Mouse (Mus musculus) forebrain, postnatal 0 days (tissue): ENCODE measurements around the gene Timm13. TPM values are rescaled to one million over a fixed set of nuclear protein-coding genes. Genes with fewer than 3 reads are reported as not detected.

Experiments
- ATAC-seq: fragments of 200-750 bp; cut with Nextera tagmentation; 2 replicates; pipeline ENCODE4 v1.8.0; 2017; ENCODE audit warnings: mild to moderate bottlenecking, moderate library complexity
- DNase-seq: peaks from one replicate; pipeline ENCODE4 v3.0.0-alpha.2; 2015
- H3K27ac ChIP-seq: fragments of 300-500 bp; sonication (generic); 2 replicates; pipeline ENCODE4 v1.5.1; 2014; ENCODE audit warnings: low read depth, mild to moderate bottlenecking, antibody characterized with exemption, low read length, moderate library complexity, mixed read lengths
- H3K27me3 ChIP-seq: fragments of 300-500 bp; sonication (generic); 2 replicates; pipeline ENCODE4 v1.6.1; 2014; ENCODE audit warnings: mild to moderate bottlenecking, low read length, mixed read lengths; ENCODE audit not compliant: insufficient read depth
- H3K36me3 ChIP-seq: fragments of 300-500 bp; sonication (generic); 2 replicates; pipeline ENCODE4 v1.6.1; 2014; ENCODE audit warnings: mild to moderate bottlenecking, moderate library complexity; ENCODE audit not compliant: insufficient read depth
- H3K4me1 ChIP-seq: fragments of 300-500 bp; sonication (generic); 2 replicates; pipeline ENCODE4 v1.6.1; 2014; ENCODE audit warnings: antibody characterized with exemption; ENCODE audit not compliant: insufficient read depth
- H3K4me2 ChIP-seq: fragments of 300-500 bp; sonication (generic); 2 replicates; pipeline ENCODE4 v1.6.1; 2014; ENCODE audit warnings: low read depth, mild to moderate bottlenecking, moderate library complexity
- H3K4me3 ChIP-seq: fragments of 300-500 bp; sonication (generic); 2 replicates; pipeline ENCODE4 v1.5.1; 2014; ENCODE audit warnings: low read depth, low read length, mixed read lengths
- H3K9ac ChIP-seq: fragments of 300-500 bp; sonication (generic); 2 replicates; pipeline ENCODE4 v1.6.1; 2014; ENCODE audit warnings: mild to moderate bottlenecking
- H3K9me3 ChIP-seq: fragments of 300-500 bp; sonication (generic); 2 replicates; pipeline ENCODE4 v1.6.1; 2016; ENCODE audit warnings: low read length
- CTCF ChIP-seq: sonication (generic); IDR thresholded peaks from 2 replicates; pipeline ENCODE4 v1.5.1; 2016; ENCODE audit warnings: antibody characterized with exemption, control low read depth, low read depth
- WGBS: fragments of 180-500 bp; shearing (Covaris S2); extraction: QIAGEN DNeasy Blood & Tissue Kit; methylation state at CpG from one replicate; pipeline ENCODE4 v1.1.7; 2014; 5-methylcytosine and 5-hydroxymethylcytosine counted together
- polyA plus RNA-seq: library from polyadenylated mRNA; unstranded; fragments of >200 nt; fragmentation: Nextera tagmentation; extraction: Ambion mirVana; gene quantifications from 2 replicates; pipeline ENCODE4 v1.2.1, GENCODE M21; 2015
- total RNA-seq: library from RNA; depleted of rRNA; stranded (reverse); fragments of >200 nt; gene quantifications from 2 replicates; pipeline ENCODE4 v1.2.3, GENCODE M21; 2014

The Timm13 gene
- total and polyA plus RNA-seq, 2 experiments from 2014 or later = 214 to 381 TPM

- Histone ChIP-seq H3K9me3 (no peaks in the 10 kb centered on the region), H3K9ac (no peak overlapping the region), H3K4me2 (no peak overlapping the region), H3K27ac (no peak overlapping the region), H3K27me3 (no peaks in the 10 kb centered on the region), H3K36me3 (peaks cover 34% of the 10 kb centered on the region), H3K4me1 (0 out of 2 replicates have a peak, but pooled peaks cover 6% of the 10 kb centered on the region), H3K4me3 (no peak overlapping the region)
- no peak for TF ChIP-seq CTCF
- no peak for DNase-seq
- ATAC-seq = no peak
- 92% methylated on average over 5 of the region's 5 CpGs for WGBS
Observed at GRCm38 (mm10) chr10:80914253-80914656, 13.5 kb upstream of the Timm13 start.

GRCm38 (mm10) chr10:80913364-80914011 lies 12.7 kb upstream of the Timm13 start:
- Histone ChIP-seq H3K27me3 (no peaks in the 10 kb centered on the region), H3K4me3 (no peak overlapping the region), H3K27ac (no peak overlapping the region), H3K9me3 (no peaks in the 10 kb centered on the region), H3K9ac (no peak overlapping the region), H3K36me3 (peaks cover 42% of the 10 kb centered on the region), H3K4me2 (no peak overlapping the region), H3K4me1 (0 out of 2 replicates have a peak, but pooled peaks cover 6% of the 10 kb centered on the region)
- no peak for DNase-seq
- TF ChIP-seq CTCF = no peak
- WGBS = 94% methylated on average over 7 of the region's 8 CpGs
- ATAC-seq = no peak

- no peak for ATAC-seq
- Histone ChIP-seq H3K9me3 (no peaks in the 10 kb centered on the region), H3K27me3 (no peaks in the 10 kb centered on the region), H3K4me2 (no peak overlapping the region), H3K4me1 (0 out of 2 replicates have a peak, but pooled peaks cover 6% of the 10 kb centered on the region), H3K4me3 (no peak overlapping the region), H3K36me3 (peaks cover 57% of the 10 kb centered on the region), H3K27ac (no peak overlapping the region), H3K9ac (no peak overlapping the region)
- DNase-seq = no peak
- TF ChIP-seq CTCF = no peak
Observed at GRCm38 (mm10) chr10:80911891-80912290, 11.1 kb upstream of the Timm13 start.

GRCm38 (mm10) chr10:80911354-80911753 lies 10.6 kb upstream of the Timm13 start:
- no peaks in the 10 kb centered on the region for H3K27me3 ChIP-seq
- no peak for ATAC-seq
- H3K9me3 ChIP-seq = no peaks in the 10 kb centered on the region
- no peak for TF ChIP-seq CTCF
- no peak overlapping the region for H3K27ac ChIP-seq
- H3K4me1 ChIP-seq = 0 out of 2 replicates have a peak, but pooled peaks cover 1% of the 10 kb centered on the region
- no peak overlapping the region for H3K4me2 ChIP-seq
- no peak for DNase-seq
- H3K4me3 ChIP-seq = no peak overlapping the region
- peaks cover 59% of the 10 kb centered on the region for H3K36me3 ChIP-seq
- WGBS = 91% methylated on average over 4 of the region's 4 CpGs
- H3K9ac ChIP-seq = no peak overlapping the region

GRCm38 (mm10) chr10:80909375-80910162 lies 8.8 kb upstream of the Timm13 start:
- WGBS = 96% methylated on average over 22 of the region's 22 CpGs
- no peaks in the 10 kb centered on the region for H3K9me3 ChIP-seq
- no peaks in the 10 kb centered on the region for H3K27me3 ChIP-seq
- no peak overlapping the region for H3K4me3 ChIP-seq
- DNase-seq (no peak), ATAC-seq (no peak)
- no peaks in the 10 kb centered on the region for H3K4me1 ChIP-seq
- no peak overlapping the region for H3K9ac ChIP-seq
- H3K4me2 ChIP-seq = no peak overlapping the region
- no peak overlapping the region for H3K27ac ChIP-seq
- peaks cover 75% of the 10 kb centered on the region for H3K36me3 ChIP-seq
- no peak for TF ChIP-seq CTCF

GRCm38 (mm10) chr10:80904709-80905108 lies 3.9 kb upstream of the Timm13 start:
- Histone ChIP-seq H3K4me1 (peaks cover 3% of the 10 kb centered on the region), H3K4me3 (no peak overlapping the region), H3K9me3 (no peaks in the 10 kb centered on the region), H3K27ac (no peak overlapping the region), H3K9ac (no peak overlapping the region), H3K4me2 (no peak overlapping the region), H3K36me3 (peaks cover 72% of the 10 kb centered on the region), H3K27me3 (no peaks in the 10 kb centered on the region)
- ATAC-seq (no peak), DNase-seq (no peak)
- TF ChIP-seq CTCF = no peak
- WGBS = 95% methylated on average over 11 of the region's 11 CpGs

GRCm38 (mm10) chr10:80904004-80904693 lies 3.4 kb upstream of the Timm13 start:
- no peak overlapping the region for H3K4me2 ChIP-seq
- H3K4me3 ChIP-seq = no peak overlapping the region

More at GRCm38 (mm10) chr10:80904004-80904693, 3.4 kb upstream of the Timm13 start:
- ATAC-seq (no peak), DNase-seq (no peak)
- peaks cover 6% of the 10 kb centered on the region for H3K4me1 ChIP-seq
- no peak overlapping the region for H3K9ac ChIP-seq
- no peaks in the 10 kb centered on the region for H3K9me3 ChIP-seq
- H3K36me3 ChIP-seq = peaks cover 67% of the 10 kb centered on the region
- H3K27ac ChIP-seq = no peak overlapping the region
- WGBS = 89% methylated on average over 28 of the region's 28 CpGs
- TF ChIP-seq CTCF = no peak
- no peaks in the 10 kb centered on the region for H3K27me3 ChIP-seq
